Mouse (Mus musculus) CH12.LX (cell line): ENCODE data around the gene Sncb. TPM values are rescaled to one million over a fixed set of nuclear protein-coding genes. Genes with fewer than 3 reads are reported as not detected.

Experiments
- DNase-seq: peaks from one replicate; pipeline ENCODE4 v3.0.0-alpha.2; 2013; ENCODE audit errors: extremely low read depth
- H3K27ac ChIP-seq: 2 replicates; pipeline ENCODE4 v1.5.1; 2012; ENCODE audit warnings: low read depth, mild to moderate bottlenecking, control low read depth, moderate library complexity; ENCODE audit not compliant: insufficient read depth
- H3K27me3 ChIP-seq: replicated peaks from 2 replicates; pipeline ENCODE3; 2012; ENCODE audit warnings: inconsistent platforms
- H3K36me3 ChIP-seq, 2 experiments: replicated peaks in 1 of 2; 2 replicates each; pipeline versions ENCODE3 to v1.6.1; 2012; ENCODE audit warnings: inconsistent platforms in 1 of 2, low read length in 1 of 2, mild to moderate bottlenecking in 1 of 2, mixed read lengths in 1 of 2, moderate library complexity in 1 of 2; ENCODE audit not compliant: control insufficient read depth in 1 of 2, insufficient read depth in 1 of 2
- H3K4me1 ChIP-seq, 2 experiments: 2 replicates each; pipeline ENCODE4 v1.6.1; 2012; ENCODE audit warnings: inconsistent platforms in 1 of 2, moderate library complexity in 1 of 2; ENCODE audit not compliant: insufficient read depth in 2 of 2, control insufficient read depth in 1 of 2
- H3K4me2 ChIP-seq: 2 replicates; pipeline ENCODE4 v1.6.1; 2012; ENCODE audit warnings: low read depth, mild to moderate bottlenecking, control low read depth; ENCODE audit not compliant: poor library complexity, insufficient read depth, severe bottlenecking
- H3K4me3 ChIP-seq, 3 experiments: fragments of 150-350 bp in 1 of 3; sonication (generic) in 1 of 3; replicated peaks in 1 of 3; 2 replicates each; pipeline versions ENCODE3 to v1.5.1; 2011 to 2012; ENCODE audit warnings: low read depth in 2 of 3, low read length in 2 of 3, mild to moderate bottlenecking in 2 of 3, moderate library complexity in 2 of 3, control low read depth in 1 of 3, improper control_type of control experiment in 1 of 3, inconsistent platforms in 1 of 3, mixed read lengths in 1 of 3; ENCODE audit not compliant: poor library complexity in 1 of 3
- H3K79me2 ChIP-seq: replicated peaks from 2 replicates; pipeline ENCODE4 v1.6.1; 2012; ENCODE audit warnings: mild to moderate bottlenecking, moderate library complexity; ENCODE audit not compliant: control insufficient read depth, poor library complexity, insufficient read depth, severe bottlenecking; ENCODE audit errors: extremely low read depth
- H3K9ac ChIP-seq: 2 replicates; pipeline ENCODE4 v1.6.1; 2012; ENCODE audit warnings: low read depth, mild to moderate bottlenecking, control low read depth, moderate library complexity; ENCODE audit not compliant: insufficient read depth
- H3K9me3 ChIP-seq: replicated peaks from 2 replicates; pipeline ENCODE3; 2012; ENCODE audit warnings: low read length, inconsistent platforms, mixed read lengths
- BHLHE40 ChIP-seq: IDR thresholded peaks from 2 replicates; pipeline ENCODE4 v1.6.1; 2011; ENCODE audit warnings: mild to moderate bottlenecking, low read depth, low read length, improper control_type of control experiment
- CHD1 ChIP-seq: IDR thresholded peaks from 2 replicates; pipeline ENCODE4 v1.6.1; 2012; ENCODE audit warnings: low read depth, low read length, improper control_type of control experiment, inconsistent platforms
- ELF1 ChIP-seq: IDR thresholded peaks from 2 replicates; pipeline ENCODE4 v1.6.1; 2014; ENCODE audit warnings: low read depth, mild to moderate bottlenecking, inconsistent platforms, low read length, improper control_type of control experiment
- EP300 ChIP-seq: IDR thresholded peaks from 2 replicates; pipeline ENCODE4 v1.6.1; 2011; ENCODE audit warnings: low read length, improper control_type of control experiment
- HCFC1 ChIP-seq: IDR thresholded peaks from 2 replicates; pipeline ENCODE4 v1.6.1; 2012; ENCODE audit warnings: low read depth, mild to moderate bottlenecking, inconsistent platforms, low read length, improper control_type of control experiment
- IRF4 ChIP-seq: IDR thresholded peaks from 2 replicates; pipeline ENCODE4 v1.6.1; 2014; ENCODE audit warnings: low read depth, mild to moderate bottlenecking, inconsistent platforms, low read length, improper control_type of control experiment
- JUN ChIP-seq: IDR thresholded peaks from 2 replicates; pipeline ENCODE4 v1.6.1; 2011; ENCODE audit warnings: low read depth, mild to moderate bottlenecking, low read length, improper control_type of control experiment, moderate library complexity; ENCODE audit not compliant: insufficient read depth
- KAT2A ChIP-seq: IDR thresholded peaks from 2 replicates; pipeline ENCODE4 v1.6.1; 2012; ENCODE audit warnings: low read length, improper control_type of control experiment, inconsistent platforms; ENCODE audit not compliant: insufficient replicate concordance
- MAZ ChIP-seq: IDR thresholded peaks from 2 replicates; pipeline ENCODE4 v1.6.1; 2012; ENCODE audit warnings: low read depth, mild to moderate bottlenecking, inconsistent platforms, low read length, improper control_type of control experiment, moderate library complexity
- MEF2A ChIP-seq: IDR thresholded peaks from 2 replicates; pipeline ENCODE4 v1.6.1; 2014; ENCODE audit warnings: low read depth, mild to moderate bottlenecking, inconsistent platforms, low read length, improper control_type of control experiment, borderline replicate concordance
- MYC ChIP-seq: IDR thresholded peaks from 2 replicates; pipeline ENCODE4 v1.6.1; 2011; ENCODE audit warnings: low read depth, mild to moderate bottlenecking, improper control_type of control experiment, low read length
- NELFE ChIP-seq: IDR thresholded peaks from 2 replicates; pipeline ENCODE4 v1.6.1; 2011; ENCODE audit warnings: low read depth, low read length, improper control_type of control experiment
- NRF1 ChIP-seq: IDR thresholded peaks from 2 replicates; pipeline ENCODE4 v1.6.1; 2014; ENCODE audit warnings: low read depth, mild to moderate bottlenecking, inconsistent platforms, low read length, improper control_type of control experiment, moderate library complexity
- SMC3 ChIP-seq: IDR thresholded peaks from 2 replicates; pipeline ENCODE4 v1.6.1; 2011; ENCODE audit warnings: low read depth, low read length, improper control_type of control experiment
- TCF12 ChIP-seq: IDR thresholded peaks from 2 replicates; pipeline ENCODE4 v1.6.1; 2014; ENCODE audit warnings: low read depth, mild to moderate bottlenecking, inconsistent platforms, low read length, improper control_type of control experiment
- ZKSCAN1 ChIP-seq: IDR thresholded peaks from 2 replicates; pipeline ENCODE4 v1.6.1; 2012; ENCODE audit warnings: low read depth, inconsistent platforms, low read length, improper control_type of control experiment, borderline replicate concordance
- ZNF384 ChIP-seq: IDR thresholded peaks from 2 replicates; pipeline ENCODE4 v1.6.1; 2012; ENCODE audit warnings: low read depth, low read length, improper control_type of control experiment, inconsistent platforms
- dilution Hi-C: fragments of 300-500 bp; cut with MboI; formaldehyde crosslinking; loops from 2 replicates; pipeline ENCODE4 v1.14.3; 2020; ENCODE audit warnings: low sequenced_read_pairs; ENCODE audit not compliant: extremely low pct_unique_long_range_greater_than_20kb, extremely low pct_ligation_motif_present
- in situ Hi-C: fragments of 300-500 bp; cut with MboI; formaldehyde crosslinking; loops from 3 replicates; pipeline ENCODE4 v1.14.3; 2019; ENCODE audit warnings: low sequenced_read_pairs, low pct_ligation_motif_present, low pct_unique_long_range_greater_than_20kb, mixed read lengths
- polyA plus RNA-seq: library from polyadenylated mRNA; unstranded; fragments of >175 nt; gene quantifications from 2 replicates; pipeline ENCODE4 v1.2.1, GENCODE M21; 2012; ENCODE audit warnings: low read depth; ENCODE audit not compliant: insufficient read length
- total RNA-seq, 2 experiments: library from RNA; depleted of rRNA; stranded (reverse); fragments of 300-350 nt in 1 of 2; fragments of >200 nt in 1 of 2; gene quantifications; 2 replicates each; pipeline ENCODE4 v1.2.3; 2012 to 2014

The Sncb gene
- total and polyA plus RNA-seq, 3 experiments = not detected

- Histone ChIP-seq H3K79me2 (no peaks in the 10 kb centered on the region), H3K9ac (no peak overlapping the region), H3K27ac (no peak overlapping the region), H3K9me3 (peaks cover 7% of the 10 kb centered on the region), H3K27me3 (peaks cover 57% of the 10 kb centered on the region), H3K4me2 (no peak overlapping the region), H3K4me1 (no peaks in the 10 kb centered on the region), H3K4me3 (no peak overlapping the region), H3K36me3 (no peaks in the 10 kb centered on the region)
- TF ChIP-seq BHLHE40 (no peak), NELFE (no peak), ZNF384 (no peak), SMC3 (no peak), CHD1 (no peak), MYC (no peak), TCF12 (no peak), IRF4 (no peak), HCFC1 (no peak)
- dilution Hi-C loops (no loop called here), in situ Hi-C loops (no loop called here)
- no peak for DNase-seq
Measured at GRCm38 (mm10) chr13:54749061-54749863, 17.1 kb downstream of the Sncb start.

DNA sequence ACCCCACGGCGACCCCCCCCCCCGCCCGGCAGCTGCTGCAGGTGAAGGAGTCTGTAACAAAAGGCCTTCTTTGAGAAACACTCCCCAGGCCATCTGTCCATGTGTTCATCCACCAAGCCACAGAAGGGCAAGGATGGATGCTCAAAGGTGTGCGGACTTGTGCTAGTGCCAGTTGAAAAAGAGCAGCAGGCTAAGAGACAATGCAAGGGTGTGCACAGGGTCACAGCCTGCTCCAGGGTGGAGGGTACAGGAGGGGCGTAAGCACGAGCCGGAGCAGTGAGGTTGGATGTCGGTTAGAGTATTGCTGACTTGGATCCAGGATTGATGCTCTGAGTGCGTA, 17.7 kb downstream of the Sncb start:
- Histone ChIP-seq H3K79me2 (no peaks in the 10 kb centered on the region), H3K4me2 (no peak overlapping the region), H3K27me3 (peaks cover 56% of the 10 kb centered on the region), H3K9ac (no peak overlapping the region), H3K4me3 (no peak overlapping the region), H3K4me1 (no peaks in the 10 kb centered on the region)
- dilution Hi-C loops = no loop called here
- DNase-seq = no peak
- in situ Hi-C loops = no loop called here
- TF ChIP-seq MAZ (no peak), ZKSCAN1 (no peak), MEF2A (no peak), EP300 (no peak)
- TF ChIP-seq, all 38 proteins: peak for 0
- Histone ChIP-seq H3K27ac (no peak overlapping the region), H3K36me3 (no peaks in the 10 kb centered on the region), H3K9me3 (peaks cover 7% of the 10 kb centered on the region)

GRCm38 (mm10) chr13:54748190-54748589, 18.2 kb downstream of the Sncb start:
- no peak overlapping the region for H3K4me2 ChIP-seq
- no peaks in the 10 kb centered on the region for H3K36me3 ChIP-seq
- H3K27me3 ChIP-seq = peaks cover 51% of the 10 kb centered on the region
- H3K9me3 ChIP-seq = peaks cover 7% of the 10 kb centered on the region
- H3K9ac ChIP-seq = no peak overlapping the region
- H3K27ac ChIP-seq = no peak overlapping the region
- H3K4me1 ChIP-seq = no peaks in the 10 kb centered on the region
- dilution Hi-C loops (no loop called here), in situ Hi-C loops (no loop called here)
- DNase-seq = no peak
- no peak overlapping the region for H3K4me3 ChIP-seq
- TF ChIP-seq NRF1 (no peak), MYC (no peak), KAT2A (no peak), JUN (no peak), MEF2A (no peak), IRF4 (no peak), ELF1 (no peak)
- H3K79me2 ChIP-seq = no peaks in the 10 kb centered on the region
